Comparison of ENCODE assay signal across 26 mouse cellular contexts in genomic region chr1:136608339-136609261, GRCm38 (mm10). TPM values are rescaled to one million over a fixed set of nuclear protein-coding genes. Genes with fewer than 3 reads are reported as not detected.
DNase-seq lines count a peak whose midpoint lies in the region; ATAC-seq and TF ChIP-seq lines count a peak whose summit lies in the region.
"Had no signal": no experiment of that assay in that cellular context is flagged by ENCODE, and none has a peak within 500 bp of the region (broad histone marks: within the 10 kb centered on the region; RNA-seq: fewer than 3 reads in every experiment).

No protein-coding gene starts in this region.

- peak; percentile 33 for DNase-seq in lung, postnatal 0 days (ENCODE audit: low spot score)
- no peak for DNase-seq in lung, adult 18-20 months
- no peak for DNase-seq in kidney, postnatal 36 days
- no peak for DNase-seq in yolk sac, embryonic 10.5 days (ENCODE audit: low spot score)
- DNase-seq in thymus, postnatal 0 days (ENCODE audit: low spot score) = no peak
- DNase-seq: adrenal gland, adult 8-10 months; cerebellum, adult 9-10 months; gastrocnemius, postnatal 10 days; heart, adult 2 months; heart, postnatal 4 days; kidney, adult 11 months; layer of hippocampus, adult 9-11 months; lung, postnatal 14 days; midbrain, embryonic 14.5 days; right cerebral cortex, adult 18-20 months; right cerebral cortex, postnatal 4 days; thymus, adult 18-20 months had no signal

- H3K27me3 ChIP-seq in lung, postnatal 0 days (replicated peaks; ENCODE audit: insufficient read depth, low read length) = no peaks in the 10 kb centered on the region
- H3K27me3 ChIP-seq: hindbrain, embryonic 15.5 days; neural tube, embryonic 13.5 days; Patski had no signal

- no peak overlapping the region for H3K27ac ChIP-seq in lung, postnatal 0 days (ENCODE audit: low read length)
- peak overlapping the region; percentile 80 for H3K27ac ChIP-seq in bone marrow macrophage, adult 2 months (ENCODE audit: insufficient read depth, low read depth, low read length)
- H3K27ac ChIP-seq: forebrain, embryonic 10.5 days; heart, adult 2 months; hindbrain, embryonic 15.5 days; liver, embryonic 14.5 days; neural tube, embryonic 13.5 days had no signal

- H3K9ac ChIP-seq in lung, postnatal 0 days (replicated peaks; ENCODE audit: low read depth) = no peak overlapping the region
- H3K9ac ChIP-seq: hindbrain, embryonic 15.5 days; liver, embryonic 14.5 days; neural tube, embryonic 13.5 days had no signal

- no peak overlapping the region for H3K4me3 ChIP-seq in lung, postnatal 0 days (ENCODE audit: low read depth, low read length)
- H3K4me3 ChIP-seq in bone marrow macrophage, adult 2 months (ENCODE audit: insufficient read depth, low read length) = no peak overlapping the region
- H3K4me3 ChIP-seq: forebrain, embryonic 10.5 days; heart, adult 2 months; hindbrain, embryonic 15.5 days; neural tube, embryonic 13.5 days had no signal

- WGBS in lung, postnatal 0 days = 49% methylated on average over 11 of the region's 11 CpGs

- no peak for TF ChIP-seq EP300 in lung, postnatal 0 days (IDR thresholded peaks at IDR 0.05)

- no peak for ATAC-seq in lung, postnatal 0 days
- peak; percentile 95 for ATAC-seq in CD4-positive, CD25-positive, alpha-beta regulatory T cell, adult 4 months
- peak; percentile 95 for ATAC-seq in megakaryocyte, adult 5-6 weeks (ENCODE audit: poor library complexity, severe bottlenecking)
- ATAC-seq: forebrain, embryonic 16.5 days; Patski had no signal

- TF ChIP-seq CTCF in lung, postnatal 0 days (IDR thresholded peaks at IDR 0.05) = no peak
- no peak for TF ChIP-seq CTCF in bone marrow macrophage, adult 2 months (IDR thresholded peaks at IDR 0.05; ENCODE audit: low read depth, low read length)

- TF ChIP-seq POLR2A in bone marrow macrophage, adult 2 months (IDR thresholded peaks at IDR 0.05; ENCODE audit: borderline replicate concordance, low read depth, low read length) = no peak

- no peaks in the 10 kb centered on the region for H3K9me3 ChIP-seq in lung, postnatal 0 days (ENCODE audit: low read length)
- H3K9me3 ChIP-seq: forebrain, embryonic 10.5 days; hindbrain, embryonic 15.5 days; neural tube, embryonic 13.5 days had no signal

- no peaks in the 10 kb centered on the region for H3K4me1 ChIP-seq in lung, postnatal 0 days (ENCODE audit: insufficient read depth, low read depth, low read length)
- peaks cover 20% of the 10 kb centered on the region for H3K4me1 ChIP-seq in bone marrow macrophage, adult 2 months (ENCODE audit: control insufficient read depth, insufficient read depth, low read length)

- no peaks in the 10 kb centered on the region for H3K36me3 ChIP-seq in lung, postnatal 0 days (ENCODE audit: insufficient read depth, low read length)
- H3K36me3 ChIP-seq: forebrain, embryonic 10.5 days; hindbrain, embryonic 15.5 days; neural tube, embryonic 13.5 days had no signal

- no peak overlapping the region for H3K4me2 ChIP-seq in lung, postnatal 0 days (replicated peaks; ENCODE audit: low read depth, low read length)
- H3K4me2 ChIP-seq: hindbrain, embryonic 15.5 days; neural tube, embryonic 13.5 days had no signal

RNA-seq across cellular contexts. Expression of gene Zfp281, which starts 16.1 kb away (rescaled TPM):
- 15.3 and 16.4 TPM in 2 replicates for polyA plus RNA-seq in lung, postnatal 0 days (2015; fragmentation: Nextera tagmentation; extraction: Ambion mirVana)
- 10 to 100 TPM; 18.5 to 32.8 TPM for polyA plus RNA-seq in CD4-positive, CD25-positive, alpha-beta regulatory T cell, adult 4 months (2017; shearing (Covaris generic))
- polyA plus RNA-seq in bone marrow macrophage, adult 2 months (2012; ENCODE audit: insufficient read depth, insufficient read length, missing spikeins) = 13.2 and 14.8 TPM in 2 replicates
- total RNA-seq in megakaryocyte, adult 5-6 weeks (2015) = 17.0 and 19.9 TPM in 2 replicates
- 18.9 and 21.0 TPM in 2 replicates for total RNA-seq in megakaryocyte, adult 5-6 weeks (2017)
- polyA plus RNA-seq in thymus, postnatal 0 days (2015; fragmentation: Nextera tagmentation; extraction: Ambion mirVana) = 18.0 and 19.5 TPM in 2 replicates
